Mouse (Mus musculus): ENCODE measurements around the gene Atp9a. TPM values are rescaled to one million over a fixed set of nuclear protein-coding genes. Genes with fewer than 3 reads are reported as not detected.

Atp9a gene
- polyA plus RNA-seq, 1 experiment from 2014 or later = 28.3 TPM

GRCm38 (mm10) chr2:168627829-168628770 is 114.1 kb downstream of the Atp9a start:
- no peak overlapping the region for H3K4me2 ChIP-seq
- no peak overlapping the region for H3K27ac ChIP-seq
- peaks cover 6% of the 10 kb centered on the region; the same call in 1 of the 2 replicates for H3K9me3 ChIP-seq
- 71% methylated on average over 20 of the region's 20 CpGs for WGBS
- ATAC-seq (ENCODE audit: low FRiP score) = 0 out of 2 replicates have a peak, but pooled peaks have one; percentile 10
- no peak overlapping the region for H3K4me3 ChIP-seq (replicated peaks)
- H3K36me3 ChIP-seq (replicated peaks) = no peaks in the 10 kb centered on the region
- no peaks in the 10 kb centered on the region for H3K27me3 ChIP-seq
- no peak overlapping the region for H3K9ac ChIP-seq
- peaks cover 24% of the 10 kb centered on the region for H3K4me1 ChIP-seq

DNA sequence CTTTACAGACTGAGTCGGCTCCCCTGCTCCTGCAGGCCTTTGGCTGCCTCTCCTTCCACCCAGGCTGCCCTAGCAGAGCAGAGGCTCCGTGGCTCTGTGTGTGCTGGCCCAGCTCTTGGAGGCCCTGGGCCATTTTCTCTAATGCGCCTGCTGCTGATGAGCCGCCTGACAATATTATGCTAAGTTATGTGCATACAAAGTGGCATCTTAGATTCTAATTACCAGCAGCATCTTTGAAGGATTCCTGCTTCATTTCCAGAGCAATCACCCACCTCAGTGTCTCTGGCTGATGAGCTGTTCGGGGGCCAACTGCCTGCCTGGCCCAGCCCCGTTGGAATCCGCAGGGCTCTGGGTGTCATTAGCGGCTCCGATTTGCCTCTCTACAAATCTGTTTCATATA is 115.8 kb downstream of the Atp9a start:
- Histone ChIP-seq H3K4me3 (replicated peaks) (no peak overlapping the region), H3K9me3 (peaks cover 6% of the 10 kb centered on the region; the same call in 1 of the 2 replicates), H3K27ac (peak overlapping the region; percentile 82), H3K36me3 (replicated peaks) (no peaks in the 10 kb centered on the region), H3K9ac (no peak overlapping the region), H3K4me1 (peaks cover 24% of the 10 kb centered on the region), H3K4me2 (no peak overlapping the region), H3K27me3 (no peaks in the 10 kb centered on the region)
- 47% methylated on average over 9 of the region's 9 CpGs for WGBS
- ATAC-seq (ENCODE audit: low FRiP score) = peak; percentile 65

DNA sequence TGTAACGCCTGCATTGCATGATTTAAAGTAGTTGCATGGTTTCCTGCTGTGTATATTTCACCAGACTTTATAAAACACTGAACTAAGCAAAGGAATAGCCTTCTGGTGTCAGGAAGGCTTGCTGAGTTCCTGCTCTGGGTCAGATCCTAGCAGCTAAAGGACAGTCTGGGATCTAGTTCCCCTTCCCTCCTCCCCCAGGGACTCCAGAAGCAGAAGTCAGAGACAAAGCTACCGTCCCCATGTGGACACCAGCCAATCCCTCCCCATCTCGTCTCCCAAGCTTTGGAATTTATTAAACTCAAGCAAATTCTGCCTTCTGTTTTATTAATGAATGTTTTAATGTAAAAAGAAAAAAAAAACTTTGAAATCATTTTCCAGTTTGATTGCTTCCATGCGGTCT is 117.1 kb downstream of the Atp9a start:
- no peak overlapping the region for H3K27ac ChIP-seq
- no peaks in the 10 kb centered on the region for H3K36me3 ChIP-seq (replicated peaks)
- peaks cover 24% of the 10 kb centered on the region for H3K4me1 ChIP-seq
- no peak overlapping the region for H3K4me3 ChIP-seq (replicated peaks)
- ATAC-seq (ENCODE audit: low FRiP score) = no peak
- H3K27me3 ChIP-seq = no peaks in the 10 kb centered on the region
- H3K9ac ChIP-seq = no peak overlapping the region
- no peak overlapping the region for H3K4me2 ChIP-seq
- peaks cover 6% of the 10 kb centered on the region; the same call in 1 of the 2 replicates for H3K9me3 ChIP-seq
- 85% methylated on average over 4 of the region's 4 CpGs for WGBS

DNA sequence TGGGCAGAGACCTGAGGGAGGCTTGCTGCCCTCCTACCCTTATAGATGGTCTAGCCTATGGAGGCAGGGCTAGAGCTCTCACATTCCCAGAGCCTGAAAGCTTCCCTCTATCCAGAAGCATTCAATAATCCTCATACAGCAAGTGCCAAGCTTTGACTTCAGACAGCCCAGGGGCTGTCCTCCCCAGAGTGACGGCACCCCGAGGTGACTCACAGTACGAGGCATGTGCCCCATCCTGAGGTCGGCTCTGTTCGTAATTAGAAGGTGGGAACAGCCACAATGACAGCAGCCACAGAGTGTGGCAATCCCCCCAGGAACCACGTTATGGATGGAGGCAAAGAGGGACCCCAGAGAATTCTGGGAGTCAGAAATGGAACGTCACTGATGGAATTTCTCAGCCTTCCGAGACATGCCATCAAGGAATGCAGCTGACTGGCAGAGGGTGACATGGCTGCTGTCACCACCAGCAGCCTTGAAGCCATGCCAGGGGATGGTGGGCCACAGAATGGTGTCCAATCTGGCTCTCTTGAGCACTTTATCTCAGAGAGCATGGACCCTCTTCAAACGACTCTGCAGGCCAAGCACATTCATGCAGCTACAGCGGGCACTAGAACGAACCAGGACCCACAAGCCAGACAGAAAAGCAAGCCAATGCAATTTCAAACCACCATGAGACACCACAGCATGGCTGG is 121.0 kb downstream of the Atp9a start:
- Histone ChIP-seq H3K27me3 (no peaks in the 10 kb centered on the region), H3K27ac (no peak overlapping the region), H3K9me3 (peaks cover 6% of the 10 kb centered on the region; the same call in 1 of the 2 replicates), H3K36me3 (replicated peaks) (no peaks in the 10 kb centered on the region), H3K4me3 (replicated peaks) (no peak overlapping the region), H3K4me2 (no peak overlapping the region), H3K4me1 (peaks cover 10% of the 10 kb centered on the region), H3K9ac (no peak overlapping the region)
- WGBS = 78% methylated on average over 11 of the region's 11 CpGs
- no peak for ATAC-seq (ENCODE audit: low FRiP score)

- H3K27me3 ChIP-seq = 0 out of 2 replicates have a peak, but pooled peaks cover 5% of the 10 kb centered on the region
- H3K36me3 ChIP-seq (replicated peaks) = no peaks in the 10 kb centered on the region
- no peak for ATAC-seq (ENCODE audit: low FRiP score)
- no peak overlapping the region for H3K4me2 ChIP-seq
- no peak overlapping the region for H3K4me3 ChIP-seq (replicated peaks)
- no peak overlapping the region for H3K9ac ChIP-seq
- H3K27ac ChIP-seq = 0 out of 2 replicates have a peak overlapping the region, but pooled peaks have one; percentile 9
- H3K9me3 ChIP-seq = no peaks in the 10 kb centered on the region
- peaks cover 10% of the 10 kb centered on the region for H3K4me1 ChIP-seq
- WGBS = 77% methylated on average over 15 of the region's 15 CpGs
Observed at GRCm38 (mm10) chr2:168618205-168618717, 123.9 kb downstream of the Atp9a start.

- Histone ChIP-seq H3K9ac (no peak overlapping the region), H3K4me1 (peaks cover 13% of the 10 kb centered on the region), H3K27me3 (0 out of 2 replicates have a peak, but pooled peaks cover 5% of the 10 kb centered on the region), H3K4me2 (no peak overlapping the region), H3K36me3 (replicated peaks) (no peaks in the 10 kb centered on the region), H3K27ac (no peak overlapping the region), H3K4me3 (replicated peaks) (no peak overlapping the region), H3K9me3 (no peaks in the 10 kb centered on the region)
- no peak for ATAC-seq (ENCODE audit: low FRiP score)
- WGBS = 85% methylated on average over 3 of the region's 3 CpGs
Observed at GRCm38 (mm10) chr2:168615160-168615559, 127.0 kb downstream of the Atp9a start.

DNA sequence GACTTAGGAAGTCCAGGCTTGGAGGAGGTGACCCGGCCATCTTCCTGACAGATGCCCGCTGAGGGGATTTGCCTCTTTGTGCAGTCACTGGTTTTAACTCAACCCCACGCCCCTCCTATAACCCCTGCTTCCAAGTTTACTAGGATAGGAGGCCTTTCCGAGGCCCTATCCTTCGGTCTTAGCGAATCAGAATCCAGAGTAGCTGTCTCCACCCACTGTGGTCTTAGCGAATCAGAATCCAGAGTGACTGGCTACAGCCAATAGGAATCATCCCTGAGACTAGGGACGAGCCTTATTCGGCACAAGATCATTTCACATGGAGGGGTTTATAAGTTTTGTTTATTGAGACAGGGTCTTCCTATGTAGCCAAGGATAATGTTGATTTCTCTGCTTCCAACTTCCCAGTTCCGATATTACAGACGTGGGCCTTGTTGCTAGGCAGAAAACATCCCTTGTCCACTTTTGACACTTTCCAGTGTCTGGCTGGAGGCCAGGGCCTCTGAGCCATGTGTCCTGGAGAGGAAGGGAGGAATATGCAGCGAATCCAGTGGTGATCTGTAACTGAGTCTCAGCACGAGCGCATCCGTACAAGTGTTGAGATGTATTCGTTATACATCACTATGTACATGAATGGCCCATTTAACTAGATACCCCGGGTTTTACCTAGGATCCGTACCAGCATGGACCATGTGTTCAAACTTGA is 127.9 kb downstream of the Atp9a start:
- Histone ChIP-seq H3K36me3 (replicated peaks) (no peaks in the 10 kb centered on the region), H3K27ac (no peak overlapping the region), H3K27me3 (0 out of 2 replicates have a peak, but pooled peaks cover 5% of the 10 kb centered on the region), H3K9ac (no peak overlapping the region), H3K4me3 (replicated peaks) (no peak overlapping the region), H3K9me3 (no peaks in the 10 kb centered on the region), H3K4me2 (no peak overlapping the region), H3K4me1 (peaks cover 20% of the 10 kb centered on the region)
- 82% methylated on average over 18 of the region's 18 CpGs for WGBS
- no peak for ATAC-seq (ENCODE audit: low FRiP score)

- peaks cover 9% of the 10 kb centered on the region; the same call in 1 of the 2 replicates for H3K27me3 ChIP-seq
- no peaks in the 10 kb centered on the region for H3K36me3 ChIP-seq (replicated peaks)
- peaks cover 23% of the 10 kb centered on the region for H3K4me1 ChIP-seq
- H3K4me3 ChIP-seq (replicated peaks) = no peak overlapping the region
- no peak for ATAC-seq (ENCODE audit: low FRiP score)
- 62% methylated on average over 13 of the region's 13 CpGs for WGBS
- H3K9me3 ChIP-seq = no peaks in the 10 kb centered on the region
- no peak overlapping the region for H3K9ac ChIP-seq
- H3K27ac ChIP-seq = no peak overlapping the region
- H3K4me2 ChIP-seq = no peak overlapping the region
Observed at GRCm38 (mm10) chr2:168613092-168613880, 128.9 kb downstream of the Atp9a start.

DNA sequence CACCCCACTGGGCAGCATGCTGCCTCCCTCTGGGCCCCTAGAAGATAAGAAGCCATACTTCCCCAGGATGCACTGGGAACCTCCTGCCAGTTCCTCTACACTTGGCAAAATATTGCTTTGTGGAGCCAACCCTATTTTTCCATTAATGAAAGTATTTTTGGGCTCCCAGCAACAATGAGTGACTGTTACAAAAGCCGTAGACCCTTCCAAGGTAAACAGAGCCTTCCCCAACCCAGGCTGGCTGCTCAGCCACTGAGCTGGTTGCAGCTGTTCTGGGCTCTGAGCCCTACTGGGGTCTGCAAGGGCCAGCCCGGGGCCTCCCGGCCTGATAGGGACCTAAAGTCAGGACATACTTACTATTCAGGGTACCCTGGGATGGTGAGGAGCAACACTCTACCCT is 131.3 kb downstream of the Atp9a start:
- H3K4me2 ChIP-seq = no peak overlapping the region
- H3K4me3 ChIP-seq (replicated peaks) = no peak overlapping the region
- no peaks in the 10 kb centered on the region for H3K36me3 ChIP-seq (replicated peaks)
- H3K9ac ChIP-seq = no peak overlapping the region
- no peak overlapping the region for H3K27ac ChIP-seq
- H3K9me3 ChIP-seq = no peaks in the 10 kb centered on the region
- peaks cover 10% of the 10 kb centered on the region; the same call in 1 of the 2 replicates for H3K27me3 ChIP-seq
- ATAC-seq (ENCODE audit: low FRiP score) = no peak
- WGBS = 87% methylated on average over 3 of the region's 3 CpGs
- H3K4me1 ChIP-seq = peaks cover 20% of the 10 kb centered on the region

- Histone ChIP-seq H3K4me1 (peaks cover 20% of the 10 kb centered on the region), H3K9me3 (no peaks in the 10 kb centered on the region), H3K27ac (no peak overlapping the region), H3K4me3 (replicated peaks) (no peak overlapping the region), H3K4me2 (no peak overlapping the region), H3K36me3 (replicated peaks) (no peaks in the 10 kb centered on the region), H3K27me3 (peaks cover 10% of the 10 kb centered on the region; the same call in 1 of the 2 replicates), H3K9ac (no peak overlapping the region)
- 55% methylated on average over 6 of the region's 6 CpGs for WGBS
- ATAC-seq (ENCODE audit: low FRiP score) = no peak
Observed at GRCm38 (mm10) chr2:168609653-168610248, 132.5 kb downstream of the Atp9a start.

- no peak for ATAC-seq (ENCODE audit: low FRiP score)
- Histone ChIP-seq H3K4me3 (replicated peaks) (no peak overlapping the region), H3K27me3 (peaks cover 14% of the 10 kb centered on the region), H3K9ac (no peak overlapping the region), H3K36me3 (replicated peaks) (no peaks in the 10 kb centered on the region), H3K9me3 (no peaks in the 10 kb centered on the region), H3K4me1 (peaks cover 12% of the 10 kb centered on the region), H3K4me2 (no peak overlapping the region), H3K27ac (no peak overlapping the region)
- WGBS = 61% methylated on average over 9 of the region's 9 CpGs
Observed at GRCm38 (mm10) chr2:168608125-168608564, 134.1 kb downstream of the Atp9a start.

Data from forebrain, embryonic 12.5 days (tissue).